Mouse (Mus musculus) CD4-positive helper T cell, adult 2 months (primary cell): ENCODE measurements around the gene Fndc9.
A peak's percentile ranks its signal among the peaks of the same experiment; 100 is the strongest.

Experiments
- DNase-seq: peaks from one replicate; pipeline ENCODE4 v3.0.0-alpha.2; 2012; ENCODE audit warnings: low read depth, missing footprints, low spot score

Fndc9 gene

GRCm38 (mm10) chr11:46276168-46276567 lies 40.8 kb downstream of the Fndc9 start:
- DNase-seq: no peak

- peak; percentile 61 for DNase-seq
Observed at GRCm38 (mm10) chr11:46276778-46277177, 41.4 kb downstream of the Fndc9 start.

- DNase-seq: no peak
Observed at GRCm38 (mm10) chr11:46278140-46278539, 42.8 kb downstream of the Fndc9 start.

GRCm38 (mm10) chr11:46278709-46279108 lies 43.4 kb downstream of the Fndc9 start:
- no peak for DNase-seq

- no peak for DNase-seq
Observed at GRCm38 (mm10) chr11:46282612-46283011, 47.3 kb downstream of the Fndc9 start.

GRCm38 (mm10) chr11:46283800-46284199 lies 48.5 kb downstream of the Fndc9 start:
- no peak for DNase-seq

GRCm38 (mm10) chr11:46286803-46287202 lies 51.5 kb downstream of the Fndc9 start:
- no peak for DNase-seq

- DNase-seq: no peak
Observed at GRCm38 (mm10) chr11:46288091-46288490, 52.8 kb downstream of the Fndc9 start.

- DNase-seq: no peak
Observed at GRCm38 (mm10) chr11:46289022-46289421, 53.7 kb downstream of the Fndc9 start.
